Mouse (Mus musculus) adrenal gland, adult 8-10 months (tissue): ENCODE data around the gene Coq10a. TPM values are rescaled to one million over a fixed set of nuclear protein-coding genes. Genes with fewer than 3 reads are reported as not detected.

Experiments
- DNase-seq: peaks from one replicate; pipeline ENCODE4 v3.0.0; 2022
- total RNA-seq, 4 experiments: library from RNA; stranded (reverse); gene quantifications; 2 replicates each; pipeline ENCODE4 v1.2.4; 2022

Gene Coq10a
- 100 to 1,000 TPM in 2 of 4 experiments, 10 to 100 TPM in 2; 72.2 to 114 (median 86.6) TPM for total RNA-seq

DNA sequence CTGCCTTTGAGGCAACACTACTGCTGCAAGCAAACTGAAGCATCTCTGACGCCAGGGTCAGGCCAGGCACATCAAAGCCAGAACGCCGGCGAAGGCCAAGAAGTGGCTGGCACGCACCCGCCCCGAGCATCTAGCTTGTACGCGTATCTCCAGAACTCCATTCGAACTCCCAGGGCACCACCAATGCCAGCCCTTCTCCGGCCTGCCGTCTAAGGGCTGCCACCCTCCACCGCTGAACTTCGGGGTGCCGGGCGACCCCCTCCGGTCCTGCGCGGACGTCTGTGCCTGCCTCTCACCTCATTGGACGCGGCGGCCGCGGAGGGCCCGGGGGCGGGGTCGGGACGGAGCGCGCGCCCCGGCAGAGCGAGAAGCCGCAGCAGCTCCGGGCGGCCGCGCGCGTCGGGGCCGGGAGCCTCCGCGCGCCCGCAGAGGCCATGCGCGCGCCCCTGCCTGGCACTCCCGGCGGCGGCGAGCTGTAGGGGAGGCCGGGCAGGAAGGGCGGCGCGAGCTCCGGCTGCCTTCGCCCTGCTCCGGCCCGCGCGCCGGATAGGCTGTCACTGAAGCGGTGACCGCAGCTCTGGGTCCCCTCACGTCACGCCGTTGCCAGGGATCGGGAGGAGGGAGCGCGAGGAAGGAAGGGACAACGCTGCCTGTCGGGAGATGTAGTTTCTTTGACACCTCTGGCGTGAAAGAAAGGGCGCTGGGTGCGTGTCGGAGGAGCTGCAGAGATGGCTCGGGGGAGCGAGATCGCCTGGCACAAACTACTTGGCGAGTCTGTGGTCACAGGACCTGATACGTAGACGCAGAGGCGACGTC lies at the start of gene Coq10a:
Coq10a (minus strand) TSS at position 596 of the 816 bp plus-strand sequence.
- DNase-seq = peak; percentile 92

DNA sequence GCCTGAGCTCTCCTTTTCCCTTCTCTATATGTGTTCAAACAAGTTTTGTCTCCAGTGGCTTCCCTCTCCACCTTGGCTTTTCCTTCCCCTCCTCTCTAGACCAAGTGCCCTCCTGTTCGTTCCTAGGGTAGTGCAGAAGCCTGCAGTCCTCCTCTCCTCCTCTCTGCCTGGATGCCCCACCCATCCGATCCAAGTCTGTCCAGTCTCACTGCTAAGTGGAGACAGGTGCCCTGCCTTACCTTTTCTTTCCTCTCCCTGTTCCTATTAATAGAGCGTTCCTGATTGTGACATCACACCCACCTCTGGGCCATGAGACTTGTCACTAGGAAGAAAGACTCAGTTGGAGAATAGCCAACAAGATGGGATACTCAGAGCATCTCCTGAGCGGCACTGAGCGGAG lies 46.1 kb upstream of the Coq10a start:
- DNase-seq = no peak

DNA sequence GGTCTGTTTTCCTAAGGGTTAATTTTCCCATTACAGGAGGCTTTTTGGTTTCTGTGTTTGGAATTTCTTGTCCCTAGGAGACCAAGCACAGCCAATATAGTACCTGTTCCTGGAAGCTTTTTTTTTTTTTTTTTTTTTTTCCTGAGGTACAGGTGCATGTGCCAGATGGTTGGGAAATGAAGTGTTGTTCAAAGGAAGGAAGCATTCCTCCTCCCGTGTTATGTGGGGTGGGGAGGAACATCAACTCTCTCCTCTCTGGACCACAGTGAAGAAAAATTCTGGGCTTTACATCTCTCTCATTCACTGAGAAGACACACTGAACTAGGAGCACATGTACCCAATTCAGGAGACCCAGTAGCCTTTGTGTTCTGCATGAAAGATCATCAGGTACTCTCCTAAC lies 44.3 kb upstream of the Coq10a start:
- DNase-seq = no peak

DNA sequence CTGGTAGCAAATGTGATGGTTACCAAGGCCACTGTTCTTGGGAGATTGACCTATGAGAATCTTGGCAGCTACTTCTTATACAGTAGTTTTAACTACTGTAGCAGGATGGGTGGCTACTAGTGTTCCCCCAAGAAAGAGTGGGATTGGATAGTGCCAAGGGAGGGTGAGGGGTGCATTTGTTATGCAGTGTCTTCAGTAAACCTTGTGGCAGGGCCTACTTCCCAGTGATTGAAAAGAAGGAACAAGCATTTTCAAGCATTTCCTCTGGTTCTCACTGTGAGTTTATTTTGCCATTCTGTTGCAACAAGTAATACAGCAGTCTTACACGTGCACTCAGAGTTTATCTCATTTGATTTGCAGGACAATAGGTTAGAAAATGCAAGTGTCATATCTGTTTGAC lies 43.8 kb upstream of the Coq10a start:
- no peak for DNase-seq

DNA sequence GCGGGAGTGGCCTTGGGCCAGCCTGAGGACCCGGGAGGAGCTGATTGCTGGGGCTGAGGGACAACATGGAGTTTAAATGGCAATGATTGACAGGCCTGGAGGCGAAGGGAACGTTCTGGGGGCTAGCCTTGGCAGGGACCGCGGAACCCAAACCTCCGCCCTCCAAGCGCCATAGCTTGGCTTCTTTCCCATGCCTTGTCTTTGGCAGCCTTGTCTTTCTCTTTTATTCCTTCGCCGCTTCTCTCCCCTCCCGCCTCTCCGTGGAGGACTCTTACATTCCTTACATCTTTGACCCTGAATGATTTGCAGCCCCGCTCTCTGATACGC lies 43.2 kb upstream of the Coq10a start:
- DNase-seq = peak; percentile 53

DNA sequence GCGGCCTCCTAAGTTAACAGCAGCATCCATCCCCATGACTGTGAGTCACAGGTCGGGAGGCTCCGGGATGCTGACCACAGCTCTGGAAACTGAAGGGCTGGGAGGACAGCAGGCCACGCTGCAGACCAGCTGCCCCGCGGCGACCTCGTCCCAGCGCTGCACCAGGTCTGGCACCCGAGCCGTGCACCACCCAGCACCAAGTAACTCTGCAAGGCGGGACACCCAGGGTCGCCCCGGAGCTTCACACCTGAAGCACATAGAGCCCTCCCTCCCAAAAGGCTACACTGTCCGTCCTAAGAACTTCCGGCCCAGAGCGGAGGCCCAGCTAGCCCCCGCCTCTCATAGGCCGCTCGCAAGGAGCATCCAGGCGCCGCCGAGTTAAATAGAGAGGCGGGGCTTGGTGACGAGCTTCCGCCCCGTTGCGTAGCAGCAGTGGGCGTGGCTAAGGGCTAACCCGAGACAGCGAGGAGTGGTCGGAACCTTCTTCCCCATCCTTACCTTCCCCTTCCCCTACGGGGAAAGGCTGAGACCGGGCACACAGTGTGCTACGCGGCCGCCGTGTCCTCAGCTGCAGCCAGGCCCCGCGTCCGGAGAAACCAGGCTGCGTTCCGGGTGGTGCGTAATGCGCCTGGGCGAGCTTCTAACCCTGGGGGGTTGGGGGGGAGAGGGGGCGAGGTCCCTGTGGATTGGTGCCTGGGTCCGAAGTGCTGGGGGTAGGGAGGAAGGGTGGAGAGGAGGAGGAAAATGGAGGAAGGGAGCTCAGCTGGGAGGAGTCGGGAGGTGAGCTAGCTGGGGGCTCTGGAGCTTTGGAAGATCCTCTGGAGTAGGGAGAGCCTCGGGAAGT lies 42.6 kb upstream of the Coq10a start, which contains the start of the genes Nabp2 and Rnf41:
Nabp2 (minus strand) TSS at position 282 of the 844 bp plus-strand sequence.
Rnf41 (plus strand) TSS at position 447 of the 844 bp plus-strand sequence.
- peak; percentile 96 for DNase-seq

DNA sequence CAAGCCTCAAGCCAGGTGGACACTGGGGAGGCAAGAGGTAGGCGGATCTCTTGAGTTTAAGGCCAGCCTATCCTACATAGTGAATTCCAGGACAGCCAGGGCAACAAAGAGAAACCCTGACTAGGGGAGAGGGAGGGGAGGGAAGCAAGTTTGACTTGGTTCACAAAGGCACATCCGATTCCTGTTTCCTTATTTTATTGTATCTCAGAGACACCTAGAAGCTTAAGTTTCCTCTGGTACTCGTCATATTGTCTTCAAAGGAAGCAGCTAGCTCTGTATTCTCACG lies 41.7 kb upstream of the Coq10a start:
- DNase-seq = no peak

DNA sequence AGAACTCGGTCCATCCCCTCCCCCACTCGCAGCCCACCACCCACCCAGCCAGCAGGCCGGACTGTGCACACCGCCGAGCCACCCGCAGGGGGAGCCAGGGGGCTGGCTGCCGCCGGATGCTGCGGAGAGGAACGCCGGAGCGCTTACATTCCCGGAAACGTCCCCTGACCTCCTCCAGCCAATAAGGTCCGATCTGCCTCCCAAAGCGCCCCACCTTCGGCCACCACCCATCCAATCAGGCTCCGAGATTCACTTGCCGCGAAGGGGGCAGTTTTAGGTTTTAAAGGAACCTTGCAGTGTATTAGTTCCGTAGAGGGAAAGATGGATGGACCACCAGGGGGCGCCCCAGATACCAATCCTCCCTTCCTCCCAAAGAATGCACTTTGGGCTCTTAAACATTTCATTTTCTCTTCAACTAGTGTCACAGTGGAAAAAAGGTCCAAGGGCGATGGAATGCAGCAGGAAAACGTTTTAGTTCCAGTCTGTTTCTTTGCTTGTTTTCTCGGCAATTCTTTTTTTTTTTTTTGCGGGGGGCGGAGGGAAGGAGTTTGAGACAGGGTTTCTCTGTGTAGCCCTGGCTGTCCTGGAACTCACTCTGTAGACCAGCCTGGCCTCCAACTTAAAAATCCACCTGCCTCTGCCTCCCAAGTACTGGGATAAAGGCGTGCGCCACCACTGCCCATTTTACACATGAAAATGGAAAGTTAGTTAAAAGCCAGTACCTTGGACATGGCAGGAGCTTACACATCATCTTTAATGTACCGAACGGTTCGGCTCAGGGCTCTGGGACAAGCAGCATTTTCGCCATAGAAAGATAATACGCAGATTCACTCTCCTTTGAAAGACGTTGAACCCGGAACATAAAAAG lies 41.1 kb upstream of the Coq10a start:
- peak; percentile 97 for DNase-seq

DNA sequence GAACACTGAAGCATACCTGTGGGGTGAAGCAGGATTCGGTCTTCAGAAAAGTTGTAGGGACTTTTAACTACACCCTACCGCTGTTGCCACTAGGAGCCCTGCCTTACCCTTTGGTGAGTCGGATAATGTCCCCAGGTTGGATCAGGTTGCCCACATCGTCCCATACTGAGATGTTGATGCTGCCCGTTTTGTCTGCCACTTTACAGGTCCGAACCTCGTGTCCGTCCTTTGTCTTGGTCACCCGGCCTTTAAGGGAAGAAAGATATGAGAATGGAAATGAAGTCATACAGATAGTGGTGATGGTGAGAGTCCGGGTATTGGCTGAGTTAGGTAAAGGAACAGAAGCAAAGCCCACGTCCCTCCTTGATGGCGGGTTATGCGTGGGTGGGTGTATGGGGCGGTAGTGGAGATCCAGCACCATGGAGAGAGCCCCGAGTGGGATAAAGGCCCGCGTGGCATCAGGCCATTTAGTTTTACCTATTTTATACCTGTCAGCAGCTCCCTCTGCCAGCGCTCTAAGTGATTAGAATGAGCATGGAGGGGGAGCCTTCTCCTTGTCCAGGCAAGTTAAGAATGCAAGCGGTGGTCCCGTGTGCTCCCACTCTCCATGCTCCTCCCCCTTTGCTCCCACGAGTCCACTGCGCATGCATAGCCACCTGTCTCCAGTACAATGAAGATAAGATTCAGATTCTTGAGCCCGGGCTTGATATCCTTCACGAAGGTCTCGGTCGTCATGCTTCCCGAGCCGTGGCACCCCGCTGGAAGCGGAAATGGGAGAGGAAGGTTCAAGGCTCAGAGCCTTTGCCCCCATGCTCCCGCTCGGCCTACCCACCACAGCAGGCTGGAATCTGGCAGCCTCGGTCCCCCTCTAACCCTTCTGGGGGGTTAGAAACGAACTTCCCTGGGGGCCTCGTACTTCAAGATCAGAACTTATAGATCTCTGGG lies 40.1 kb upstream of the Coq10a start:
- no peak for DNase-seq

DNA sequence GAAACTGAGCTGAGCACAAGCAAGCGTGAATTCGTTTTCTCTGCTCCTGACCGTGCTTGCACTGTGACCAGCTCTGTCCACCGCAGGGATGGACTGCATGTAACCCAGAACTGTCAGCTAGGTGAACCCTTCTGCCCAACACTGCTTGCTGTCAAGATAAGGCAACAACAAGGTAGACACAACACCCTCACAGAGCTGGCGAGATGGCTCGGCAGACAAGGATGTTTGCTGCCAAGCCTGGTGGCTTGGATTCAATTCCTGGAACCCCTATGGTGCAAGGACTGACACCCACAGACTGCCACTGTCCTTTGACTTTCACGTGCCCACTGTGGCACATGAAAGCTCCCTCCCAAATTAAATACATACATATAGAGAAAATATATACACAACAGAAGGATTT lies 35.1 kb upstream of the Coq10a start:
- DNase-seq = no peak

DNA sequence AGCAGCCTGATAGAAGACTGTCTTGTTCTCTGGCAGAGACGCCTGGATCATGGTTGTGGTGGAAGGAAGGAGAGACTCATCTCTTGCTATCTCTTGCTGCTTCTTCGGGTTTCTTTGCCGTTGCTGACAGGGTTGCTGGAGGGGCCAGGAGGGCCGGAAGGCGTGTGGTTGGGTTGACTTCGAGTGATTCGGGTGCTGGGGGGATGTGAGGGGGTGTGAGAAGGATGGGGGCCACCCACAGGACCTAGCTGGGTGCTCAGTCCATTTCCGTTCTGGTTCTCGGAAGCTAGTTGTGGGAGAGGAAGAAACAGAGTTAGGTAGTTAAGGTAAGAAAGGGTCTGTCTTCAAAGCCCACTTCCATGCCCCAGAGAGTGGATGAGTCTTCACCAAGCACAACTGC lies 32.8 kb upstream of the Coq10a start:
- no peak for DNase-seq

DNA sequence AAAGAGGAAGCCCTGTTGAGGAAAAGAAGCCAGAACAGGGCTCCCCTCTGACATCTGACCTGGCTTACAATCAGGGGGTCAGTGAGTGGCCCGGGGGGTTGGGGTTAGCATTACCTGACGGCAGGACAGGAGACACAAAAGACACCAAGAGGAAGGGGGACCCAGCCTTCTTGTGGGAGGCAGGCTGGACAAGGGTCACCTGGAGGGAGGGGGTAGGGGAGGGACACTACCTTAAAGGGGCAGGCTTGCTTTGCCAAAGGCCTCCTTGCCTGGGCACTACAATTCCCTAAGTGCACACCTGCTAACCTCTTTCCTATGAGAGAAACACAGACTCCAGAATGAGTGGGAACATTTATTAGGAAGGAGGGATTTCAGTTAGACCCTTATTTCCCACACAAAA lies 32.3 kb upstream of the Coq10a start, which contains the start of gene Slc39a5:
Slc39a5 (minus strand) TSS at position 174 of the 400 bp plus-strand sequence.
- no peak for DNase-seq

DNA sequence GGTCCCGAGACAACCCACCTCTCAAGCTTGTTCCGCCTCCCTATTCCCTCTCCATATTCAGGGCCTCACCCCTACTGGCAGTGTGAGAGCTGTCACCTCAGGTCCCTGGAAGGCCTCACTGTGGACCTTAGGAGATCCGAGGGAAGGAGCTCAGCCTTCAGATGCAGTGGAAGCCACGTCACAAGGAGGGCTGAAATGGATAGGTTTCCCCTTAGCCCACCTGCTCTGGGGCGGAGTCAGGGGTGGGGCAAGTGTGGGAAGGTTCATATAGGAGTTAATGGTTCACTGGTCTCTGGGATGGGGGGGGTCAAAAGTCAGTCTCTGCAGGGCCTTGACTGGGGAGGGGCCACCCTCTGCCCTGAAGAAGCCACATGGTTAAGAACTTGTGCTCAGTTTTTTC lies 31.5 kb upstream of the Coq10a start:
- DNase-seq = no peak

DNA sequence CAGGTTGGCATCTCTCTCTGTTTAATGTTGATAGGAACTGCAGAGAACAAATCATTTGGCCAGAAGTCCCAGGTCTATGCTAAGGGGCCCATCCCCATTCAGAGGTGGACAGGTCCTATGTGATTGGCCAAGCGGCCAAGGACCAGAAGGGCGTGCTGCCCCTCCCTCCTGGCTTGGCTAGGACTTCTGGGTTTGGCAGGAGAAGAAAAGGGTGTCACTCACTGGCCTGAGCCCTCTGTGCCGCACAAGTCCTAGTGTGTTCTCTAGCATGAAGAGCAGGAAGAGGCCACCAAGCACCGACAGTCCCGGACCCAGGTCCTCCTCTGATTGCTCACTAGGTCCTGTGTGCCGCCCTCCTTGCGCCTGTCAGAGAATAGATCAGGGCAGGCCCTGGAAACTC lies 28.7 kb upstream of the Coq10a start:
- DNase-seq = no peak

DNA sequence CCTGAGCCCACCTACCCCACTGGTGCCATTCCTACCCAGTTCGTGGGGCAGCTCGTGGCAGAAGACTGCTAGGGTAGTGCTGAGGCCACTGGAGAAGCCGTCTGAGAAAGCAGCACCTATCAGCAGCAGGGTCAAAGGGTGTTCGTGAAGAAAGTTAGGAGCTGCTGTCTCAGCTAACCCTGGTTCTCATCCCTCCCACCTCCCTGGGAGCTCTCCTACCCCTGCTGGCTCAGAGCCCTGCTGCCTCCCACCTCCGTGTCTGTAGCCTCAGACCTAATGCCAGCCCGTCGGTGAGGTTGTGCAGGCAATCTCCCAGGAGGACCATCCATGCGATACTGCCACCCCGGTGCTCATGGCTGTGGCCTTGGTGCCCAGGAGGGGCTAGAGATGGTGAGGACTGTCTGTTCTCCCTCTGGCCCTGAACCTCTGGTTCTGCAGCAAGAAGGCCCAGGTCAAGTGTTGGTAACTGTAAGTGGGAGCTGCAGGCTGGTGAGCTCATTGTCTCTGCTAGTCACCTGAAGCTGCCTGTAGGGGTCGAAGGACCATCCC lies 28.0 kb upstream of the Coq10a start:
- no peak for DNase-seq

DNA sequence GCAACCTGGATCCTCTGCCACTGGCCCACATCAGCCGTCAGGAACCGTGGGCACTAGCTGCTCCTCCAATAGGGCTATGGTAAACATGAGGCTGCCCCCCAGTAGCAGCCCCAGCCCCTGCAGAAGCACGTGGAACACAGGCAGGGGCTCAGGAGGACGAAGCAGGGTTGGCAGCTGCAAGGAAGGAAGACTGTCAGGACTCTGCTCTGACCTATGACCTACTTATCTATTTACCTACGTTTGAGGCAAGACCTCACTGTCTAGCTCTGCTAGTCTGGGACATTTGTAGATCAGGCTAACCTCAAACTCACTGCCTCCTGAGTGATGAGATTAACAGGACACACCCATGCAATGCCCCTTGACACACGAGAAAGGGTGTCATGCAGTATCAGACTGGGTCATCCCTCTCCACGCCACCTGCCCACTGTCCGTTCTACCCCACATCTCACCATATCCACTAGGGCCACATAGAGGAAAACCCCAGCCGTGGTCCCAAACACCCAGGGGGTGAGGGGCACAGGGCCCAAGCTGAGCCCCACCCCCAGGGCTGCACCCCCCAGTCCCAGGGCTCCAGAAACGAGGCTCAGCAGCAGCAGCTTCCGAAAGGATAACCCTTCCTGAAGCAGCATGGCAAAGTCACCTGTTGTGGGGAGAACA lies 27.3 kb upstream of the Coq10a start:
- DNase-seq = no peak

DNA sequence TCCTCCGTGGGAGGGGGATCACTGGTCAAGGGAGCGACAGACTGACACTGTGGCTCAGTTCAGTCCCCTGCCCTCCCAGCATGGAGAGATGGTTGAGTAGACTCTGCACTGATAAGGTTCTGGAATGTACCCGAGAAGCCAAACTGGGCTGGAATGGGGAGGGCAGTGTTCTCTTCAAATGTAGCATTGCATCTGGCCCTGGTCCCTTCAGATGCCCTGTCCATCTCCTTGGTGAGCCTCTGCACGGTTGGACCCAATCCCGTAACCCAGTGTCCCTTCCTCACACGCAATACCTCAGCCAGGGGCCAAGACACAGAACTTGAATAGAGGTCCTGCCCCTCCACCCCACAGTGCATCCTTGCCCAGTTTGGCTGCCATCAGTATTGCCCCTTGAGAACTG lies 23.1 kb upstream of the Coq10a start:
- DNase-seq = no peak

DNA sequence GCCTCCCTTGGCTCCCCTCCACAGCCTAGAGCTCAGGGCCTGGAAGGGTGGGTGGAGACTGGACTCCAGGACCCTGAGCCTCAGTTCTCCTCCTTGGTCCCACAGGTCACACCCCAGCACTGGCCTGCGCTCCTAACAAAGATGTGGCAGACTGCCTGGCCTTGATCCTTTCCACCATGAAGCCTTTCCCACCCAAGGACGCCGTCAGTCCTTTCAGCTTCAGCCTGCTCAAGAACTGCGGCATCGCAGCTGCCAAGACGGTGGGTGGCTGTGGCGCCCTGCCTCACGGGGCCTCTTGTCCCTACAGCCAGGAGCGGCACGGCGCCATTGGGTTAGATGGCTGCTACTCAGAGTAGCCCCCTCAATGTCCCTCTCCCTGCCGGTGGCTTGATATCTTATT lies 21.6 kb upstream of the Coq10a start:
- DNase-seq = peak; percentile 66

DNA sequence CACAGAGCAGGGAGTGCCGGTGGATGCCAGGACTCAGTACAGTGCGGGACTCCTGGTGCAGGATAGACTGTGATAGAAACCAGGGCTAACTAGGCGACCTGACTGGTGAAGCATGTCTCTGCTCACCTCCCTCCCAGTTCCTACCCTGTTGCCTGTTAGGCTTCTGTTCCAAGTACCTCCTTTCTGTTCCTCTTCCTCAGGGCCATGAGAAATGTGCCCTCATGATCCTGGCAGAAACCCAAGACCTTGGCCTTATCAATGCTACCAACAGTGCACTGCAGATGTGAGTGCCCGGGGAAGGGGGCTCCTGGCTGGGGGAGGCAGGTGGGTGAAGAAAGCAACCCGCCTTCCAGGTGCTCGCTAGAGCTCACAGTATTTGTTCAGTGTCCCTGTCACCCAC lies 20.8 kb upstream of the Coq10a start:
- DNase-seq = peak; percentile 85

DNA sequence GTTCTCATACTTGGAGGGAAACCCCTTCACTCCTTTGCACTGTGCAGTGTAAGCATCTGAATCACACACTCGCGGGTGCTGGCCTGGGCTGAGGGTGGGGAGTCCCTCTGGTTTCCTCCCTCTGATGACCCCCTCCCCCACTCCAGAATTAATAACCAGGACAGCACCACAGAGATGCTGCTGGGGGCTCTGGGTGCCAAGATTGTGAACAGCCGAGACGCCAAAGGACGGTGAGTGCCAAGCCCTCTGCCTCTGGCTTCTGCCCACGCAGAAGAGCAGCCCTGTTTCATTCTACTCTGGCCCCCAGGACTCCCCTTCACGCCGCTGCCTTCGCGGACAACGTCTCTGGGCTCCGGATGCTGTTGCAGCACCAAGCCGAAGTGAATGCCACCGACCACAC lies 20.1 kb upstream of the Coq10a start:
- DNase-seq = no peak

DNA sequence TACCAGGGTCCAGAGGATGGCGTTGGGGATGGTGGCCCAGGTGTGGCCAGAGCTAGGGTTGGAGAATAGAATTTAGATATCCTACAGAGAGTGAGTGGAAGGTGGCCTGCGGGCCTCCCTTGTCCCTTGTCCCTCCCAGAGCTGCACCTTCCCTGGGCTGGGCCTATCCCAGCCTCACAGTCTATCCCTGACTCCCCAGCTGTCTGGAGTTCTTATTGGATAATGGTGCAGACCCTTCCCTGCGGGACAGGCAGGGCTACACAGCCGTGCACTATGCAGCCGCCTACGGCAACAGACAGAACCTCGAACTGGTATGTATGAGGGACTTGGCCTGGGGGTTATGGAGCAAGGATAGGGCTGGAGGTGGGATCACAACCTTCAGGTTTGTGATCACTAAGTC lies 17.1 kb upstream of the Coq10a start:
- no peak for DNase-seq
